Mouse (Mus musculus) mammary gland, adult 2 months (tissue): ENCODE data around the gene Ube2d2b. TPM values are rescaled to one million over a fixed set of nuclear protein-coding genes. Genes with fewer than 3 reads are reported as not detected.

Source experiments
- polyA plus RNA-seq: library from polyadenylated mRNA; depleted of rRNA; stranded (reverse); fragments of >200 nt; gene quantifications from 2 replicates; pipeline ENCODE4 v1.2.3, GENCODE M21; 2012; ENCODE audit warnings: low replicate concordance; rRNA removed

Gene Ube2d2b
- polyA plus RNA-seq, result not detected in 2 replicates

GRCm38 (mm10) chr5:107829998-107830560 is at the start of gene Ube2d2b:
Ube2d2b (plus strand) TSS chr5:107830099.

GRCm38 (mm10) chr5:107874561-107875260 is 44.8 kb downstream of the Ube2d2b start, which contains the start of gene Evi5:
Evi5 (minus strand) TSS chr5:107875107.

Other genes with a start within 250 kb of the Ube2d2b start
- 1.4 and 3.5 TPM in 2 replicates for gene Rpap2, start 232.7 kb upstream of the Ube2d2b start, polyA plus RNA-seq
- 0.26 and 1.3 TPM in 2 replicates for gene Glmn, start 232.2 kb upstream of the Ube2d2b start, polyA plus RNA-seq
- 1.5 and 7.5 TPM in 2 replicates for gene Gfi1, start 104.1 kb upstream of the Ube2d2b start, polyA plus RNA-seq
- gene Evi5, start 45.0 kb downstream of the Ube2d2b start, polyA plus RNA-seq, result 11.2 and 22.6 TPM in 2 replicates
- 21.4 and 30.7 TPM in 2 replicates for gene Rpl5, start 70.4 kb downstream of the Ube2d2b start, polyA plus RNA-seq
- 2.6 and 7.2 TPM in 2 replicates for gene Fam69a, start 157.0 kb downstream of the Ube2d2b start, polyA plus RNA-seq
- gene Mtf2, start 235.6 kb downstream of the Ube2d2b start, polyA plus RNA-seq, result 8.4 and 13.9 TPM in 2 replicates